Mouse (Mus musculus) heart, adult 2 months (tissue): ENCODE data around the gene Sdsl.

Experiments
- CTCF ChIP-seq: fragments of 200-600 bp; IDR thresholded peaks from 2 replicates; pipeline ENCODE4 v1.8.1; 2022; ENCODE audit warnings: antibody characterized with exemption, mild to moderate bottlenecking, moderate library complexity
- POLR2A ChIP-seq: fragments of 200-500 bp; IDR thresholded peaks from 2 replicates; pipeline ENCODE4 v1.6.1; 2011; ENCODE audit warnings: mild to moderate bottlenecking, low read depth, low read length, control low read depth; ENCODE audit not compliant: insufficient read depth

- TF ChIP-seq POLR2A, result no peak
- TF ChIP-seq CTCF, result no peak
Measured at GRCm38 (mm10) chr5:120427451-120427938, 45.1 kb downstream of the Sdsl start.
